Mouse (Mus musculus) CD4-positive, CD25-positive, alpha-beta regulatory T cell, adult 4 months (primary cell): ENCODE measurements around the gene Itga9. TPM values are rescaled to one million over a fixed set of nuclear protein-coding genes. Genes with fewer than 3 reads are reported as not detected.

Experiments used
- ATAC-seq: one replicate; pipeline ENCODE4 v1.8.0; 2017
- polyA plus RNA-seq, 2 experiments: library from polyadenylated mRNA; unstranded; fragments of 100-300 nt; shearing (Covaris generic); gene quantifications; one replicate each; pipeline ENCODE4 v1.2.1; 2017

The Itga9 gene
- polyA plus RNA-seq, 2 experiments from 2014 or later, result 0.41 to 1.0 TPM

GRCm38 (mm10) chr9:118927501-118927900 lies 321.0 kb downstream of the Itga9 start:
- ATAC-seq, result no peak

GRCm38 (mm10) chr9:118928007-118928406 lies 321.5 kb downstream of the Itga9 start:
- no peak for ATAC-seq

GRCm38 (mm10) chr9:118928656-118929055 lies 322.2 kb downstream of the Itga9 start:
- no peak for ATAC-seq

GRCm38 (mm10) chr9:118930611-118931010 lies 324.1 kb downstream of the Itga9 start:
- no peak for ATAC-seq

- ATAC-seq, result no peak
Measured at GRCm38 (mm10) chr9:118933800-118934199, 327.3 kb downstream of the Itga9 start.

- no peak for ATAC-seq
Measured at GRCm38 (mm10) chr9:118934319-118934718, 327.8 kb downstream of the Itga9 start.

- no peak for ATAC-seq
Measured at GRCm38 (mm10) chr9:118935098-118935497, 328.6 kb downstream of the Itga9 start.

GRCm38 (mm10) chr9:118936071-118936470 lies 329.6 kb downstream of the Itga9 start:
- ATAC-seq, result no peak

- ATAC-seq, result no peak
Measured at GRCm38 (mm10) chr9:118937515-118937914, 331.0 kb downstream of the Itga9 start.

- no peak for ATAC-seq
Measured at GRCm38 (mm10) chr9:118939410-118939809, 332.9 kb downstream of the Itga9 start.

GRCm38 (mm10) chr9:118939831-118940230 lies 333.3 kb downstream of the Itga9 start:
- no peak for ATAC-seq

- ATAC-seq, result no peak
Measured at GRCm38 (mm10) chr9:118940591-118941207, 334.2 kb downstream of the Itga9 start.

- no peak for ATAC-seq
Measured at GRCm38 (mm10) chr9:118942030-118942429, 335.5 kb downstream of the Itga9 start.

GRCm38 (mm10) chr9:118943941-118944340 lies 337.5 kb downstream of the Itga9 start:
- ATAC-seq, result no peak

- no peak for ATAC-seq
Measured at GRCm38 (mm10) chr9:118944388-118944787, 337.9 kb downstream of the Itga9 start.

GRCm38 (mm10) chr9:118948486-118948885 lies 342.0 kb downstream of the Itga9 start:
- no peak for ATAC-seq

- ATAC-seq, result no peak
Measured at GRCm38 (mm10) chr9:118949124-118949523, 342.6 kb downstream of the Itga9 start.

GRCm38 (mm10) chr9:118949654-118950053 lies 343.2 kb downstream of the Itga9 start:
- no peak for ATAC-seq

GRCm38 (mm10) chr9:118950061-118950460 lies 343.6 kb downstream of the Itga9 start:
- ATAC-seq, result no peak

Other genes starting within 250 kb of the Itga9 start
- under 1 TPM; 0.28 to 0.54 TPM for gene Eomes, start 128.5 kb upstream of the Itga9 start, polyA plus RNA-seq
- gene Golga4, start 100.4 kb upstream of the Itga9 start, polyA plus RNA-seq, result 10 to 100 TPM; 24.4 to 30.7 TPM